Mouse (Mus musculus) left cerebral cortex, adult 11 months (tissue): ENCODE data around the gene Smc2.
"Not testable (repeated sequence)": the region's sequence is repeated elsewhere in the genome, so short reads cannot be mapped to it uniquely, and the experiment has no call there.

ENCODE experiments used
- DNase-seq: peaks from one replicate; pipeline ENCODE4 v3.0.0; 2022; ENCODE audit warnings: low spot score

The Smc2 gene

DNA sequence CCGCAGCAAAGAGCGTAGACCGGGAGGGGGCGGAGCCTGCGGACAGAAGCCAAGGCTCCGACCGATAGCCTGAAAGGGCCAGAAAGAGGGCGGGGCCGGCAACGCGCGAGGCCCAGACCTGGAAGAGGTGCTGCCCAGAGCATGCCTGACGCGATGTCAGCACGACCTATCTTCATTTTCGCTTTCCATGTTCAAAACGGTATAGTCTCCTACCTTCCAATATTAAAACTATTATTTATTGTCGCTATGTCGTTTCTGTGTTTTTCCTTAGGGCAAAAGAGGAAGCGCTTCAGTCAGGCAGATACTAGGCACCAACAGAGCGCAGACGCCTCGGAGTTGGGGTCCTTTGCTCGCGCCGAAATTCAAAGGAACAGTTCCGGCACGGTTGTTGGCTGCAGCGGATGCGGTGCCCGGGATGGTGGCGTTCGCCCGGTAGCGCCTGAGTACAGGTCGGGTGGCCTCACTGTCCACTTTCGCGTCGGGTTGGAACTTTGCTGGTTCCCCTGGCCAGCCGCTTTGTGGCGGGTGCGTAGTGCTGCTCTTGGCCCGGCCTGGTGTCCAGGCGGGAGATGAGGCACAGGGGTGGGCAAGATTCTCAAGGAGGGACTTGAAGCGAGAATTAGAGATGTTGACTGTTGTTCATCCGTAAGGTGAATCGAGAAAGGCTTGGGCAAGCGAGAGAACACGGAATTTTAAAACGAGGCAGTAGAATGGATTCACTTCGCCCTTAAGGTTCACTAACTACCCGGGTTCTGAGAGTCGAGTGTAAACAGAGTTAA is at the start of gene Smc2:
Gene Smc2 (plus strand): TSS at position 358 of the 779 bp plus-strand sequence.
- peak; percentile 83 for DNase-seq

DNA sequence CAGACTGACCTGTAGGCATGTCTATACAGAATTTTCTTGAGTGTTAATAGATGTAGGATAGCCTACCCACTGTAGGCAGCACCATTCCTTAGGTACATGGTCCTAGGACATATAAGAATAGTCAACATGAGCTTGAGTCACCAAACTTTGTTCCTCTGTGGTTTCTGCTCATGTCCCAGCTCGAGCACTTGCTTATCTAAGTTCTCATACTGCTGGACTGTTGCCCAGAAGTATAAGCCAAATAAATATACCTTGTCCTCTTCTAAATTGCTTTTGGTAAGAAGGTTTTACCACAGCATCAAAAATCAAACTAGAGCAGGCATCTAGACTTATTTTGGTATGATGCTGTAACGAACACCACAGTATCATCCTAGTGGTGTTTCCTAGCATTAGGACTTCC is 27.5 kb upstream of the Smc2 start:
- no peak for DNase-seq

DNA sequence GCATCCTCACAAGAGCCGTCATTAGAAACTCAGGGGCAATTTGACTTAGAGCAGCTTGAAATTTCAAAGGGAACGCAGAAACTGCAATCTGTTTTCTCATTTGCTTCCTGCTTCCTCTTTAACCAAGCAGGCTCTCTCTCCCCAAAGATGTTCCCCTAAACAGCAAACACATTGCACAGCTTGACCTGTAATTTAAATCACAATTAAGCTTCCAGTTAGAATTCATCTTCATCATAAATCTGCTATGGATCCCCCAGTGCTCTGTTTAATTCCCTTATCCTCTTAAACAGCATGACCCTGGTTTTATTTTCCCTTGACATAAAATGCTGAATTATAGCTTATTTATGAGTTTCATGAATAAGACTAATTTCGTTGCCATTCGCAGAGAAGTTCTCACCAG is 15.4 kb upstream of the Smc2 start:
- no peak for DNase-seq

DNA sequence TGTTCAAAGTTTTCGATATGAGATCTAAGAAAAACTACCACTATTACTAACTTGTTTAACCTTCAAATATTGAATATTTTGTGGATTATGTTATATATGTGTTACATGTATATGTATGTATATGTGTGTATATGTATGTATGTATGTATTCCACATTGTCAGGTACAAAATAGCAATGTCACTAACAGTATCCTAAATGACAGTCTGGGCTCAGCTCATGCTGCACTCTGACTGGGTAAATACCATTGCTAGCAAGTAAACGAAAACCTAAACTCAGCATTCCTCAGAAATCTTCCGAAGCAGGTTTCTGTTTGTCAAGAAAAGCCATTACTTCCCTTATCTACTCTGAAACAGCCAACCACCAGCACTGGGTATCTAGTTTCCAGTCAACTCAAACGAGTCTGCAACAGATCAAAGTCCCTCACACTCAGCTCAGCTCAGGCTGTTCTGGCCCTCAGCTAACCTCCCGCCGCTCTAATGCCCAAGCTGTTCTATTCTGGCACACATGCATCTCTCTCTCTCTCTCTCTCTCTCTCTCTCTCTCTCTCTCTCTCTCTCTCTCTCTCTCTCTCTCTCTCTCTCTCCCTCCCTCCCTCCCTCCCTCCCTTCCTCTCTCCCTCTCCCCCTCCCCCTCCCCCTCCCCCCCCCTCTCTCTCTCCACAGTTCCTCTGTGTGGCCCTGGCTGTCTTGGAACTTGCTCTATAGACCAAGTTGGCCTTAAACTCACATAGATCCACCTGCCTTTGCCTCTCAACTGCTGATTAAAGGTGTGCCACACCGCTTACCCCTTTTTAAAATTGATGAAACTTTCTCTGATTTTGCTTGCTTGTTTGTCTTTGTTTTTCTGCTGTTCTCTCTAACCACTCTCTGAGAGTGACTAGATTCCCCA is 9.5 kb upstream of the Smc2 start:
- DNase-seq, result no peak

DNA sequence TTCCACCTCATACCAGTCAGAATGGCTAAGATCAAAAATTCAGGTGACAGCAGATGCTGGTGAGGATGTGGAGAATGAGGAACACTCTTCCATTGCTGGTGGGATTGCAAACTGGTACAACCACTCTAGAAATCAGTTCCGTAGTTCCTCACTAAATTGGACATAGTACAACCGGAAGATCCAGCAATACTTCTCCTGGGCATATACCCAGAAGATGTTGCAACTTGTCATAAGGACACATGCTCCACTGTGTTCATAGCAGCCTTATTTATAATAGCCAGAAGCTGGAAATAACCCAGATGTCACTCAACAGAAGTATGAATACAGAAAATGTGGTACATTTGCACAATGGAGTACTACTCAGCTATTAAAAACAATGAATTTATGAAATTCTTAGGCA is 3.5 kb upstream of the Smc2 start:
- DNase-seq, result not testable (repeated sequence)

DNA sequence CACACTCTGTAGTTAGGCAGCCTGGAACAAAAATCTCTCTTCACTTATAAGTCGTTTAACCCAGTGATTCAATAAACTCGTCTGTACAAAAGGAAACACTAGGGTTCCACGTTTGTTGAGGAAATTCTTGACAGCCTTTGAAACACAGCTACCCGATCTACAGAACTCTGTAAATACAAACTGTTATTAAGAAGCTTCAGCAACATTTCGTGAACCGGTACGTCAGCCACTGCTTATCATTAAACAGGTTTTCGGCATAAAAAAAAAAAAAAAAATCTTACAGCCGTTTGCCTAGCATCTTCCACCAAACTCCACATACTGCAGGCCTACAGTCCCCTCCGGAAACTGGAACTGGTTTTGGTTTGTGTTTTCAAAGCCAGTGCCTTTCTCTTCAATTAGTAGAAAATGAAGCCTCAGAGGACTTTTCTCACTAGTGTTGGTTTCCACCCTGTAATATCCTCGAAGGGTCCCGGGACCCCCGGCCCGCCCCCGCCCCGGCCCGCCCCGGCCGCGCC is 615 bp upstream of the Smc2 start:
- peak; percentile 5 for DNase-seq

DNA sequence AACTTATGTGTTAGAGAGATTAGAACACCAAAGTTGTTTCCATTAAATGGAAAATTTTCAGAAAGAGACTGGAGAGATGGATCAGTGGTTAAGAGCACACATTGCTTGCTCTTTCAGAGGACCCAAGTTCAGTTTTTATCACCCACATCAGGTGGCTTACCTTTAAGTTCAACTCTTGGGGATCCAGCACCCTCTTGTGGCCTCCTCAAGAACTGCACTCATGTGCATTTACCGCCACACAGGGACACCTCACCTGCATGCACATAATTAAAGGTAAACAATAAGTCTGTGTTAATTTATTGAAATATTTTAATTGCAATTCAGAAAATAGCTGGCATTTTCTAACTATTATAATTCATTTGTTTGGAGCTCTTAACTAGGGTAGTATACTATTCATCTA is 20.7 kb downstream of the Smc2 start:
- no peak for DNase-seq

DNA sequence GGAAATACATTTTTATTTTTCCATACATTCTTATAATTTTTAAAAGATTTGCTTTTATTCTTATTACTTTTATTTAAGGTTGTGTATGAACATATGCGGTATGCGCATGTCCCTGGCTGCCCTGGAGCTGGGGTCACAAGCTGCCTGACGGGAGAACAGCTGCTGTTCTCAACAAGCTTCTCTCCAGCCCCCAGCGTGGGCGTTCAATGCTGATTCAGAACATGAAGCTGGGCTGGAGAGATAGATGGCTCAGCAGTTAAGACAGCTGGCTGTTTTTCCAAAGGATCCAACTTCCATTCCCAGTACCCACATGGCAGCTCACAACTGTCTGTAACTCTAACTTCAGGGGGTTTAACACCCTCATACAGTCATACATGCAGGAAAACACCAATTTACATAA is 22.3 kb downstream of the Smc2 start:
- peak; percentile 33 for DNase-seq

DNA sequence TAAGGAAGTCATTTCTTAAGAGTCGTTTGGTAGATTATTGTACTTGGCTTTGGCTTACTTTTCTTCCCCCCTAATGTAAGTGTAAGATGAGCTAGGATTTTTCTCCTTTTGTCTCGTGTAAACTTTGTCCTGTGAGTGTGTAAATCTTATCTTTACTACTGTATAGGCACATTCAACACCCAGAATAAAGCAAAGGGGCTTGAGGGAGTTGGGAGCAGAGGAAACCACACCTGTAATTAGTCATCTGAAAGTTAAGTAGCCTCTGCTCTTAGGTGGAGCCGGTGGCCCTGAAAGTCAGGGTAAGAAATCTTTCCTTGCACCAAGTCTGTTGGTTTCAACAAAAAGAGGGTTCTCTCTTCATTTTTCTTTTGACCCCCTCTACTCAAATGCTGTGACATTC is 34.4 kb downstream of the Smc2 start:
- no peak for DNase-seq

DNA sequence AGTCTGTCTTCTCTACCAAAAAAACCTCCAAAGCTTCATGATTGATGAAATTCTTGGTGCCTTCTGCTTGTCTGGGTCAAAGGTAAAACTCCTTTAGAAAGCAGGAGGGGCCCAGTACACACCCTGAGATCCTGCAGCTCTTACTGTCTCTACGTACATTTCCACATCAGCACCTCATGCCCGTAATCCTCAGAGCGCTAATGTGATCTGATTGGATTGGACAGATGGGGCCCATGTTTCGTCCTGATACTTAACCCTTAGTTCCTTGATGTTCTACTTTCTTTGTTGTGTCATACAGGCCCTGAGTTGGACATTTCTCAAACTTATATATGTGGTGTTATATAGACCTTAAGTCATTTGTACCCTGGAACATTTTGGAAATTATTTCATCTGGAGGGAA is 48.4 kb downstream of the Smc2 start:
- no peak for DNase-seq

DNA sequence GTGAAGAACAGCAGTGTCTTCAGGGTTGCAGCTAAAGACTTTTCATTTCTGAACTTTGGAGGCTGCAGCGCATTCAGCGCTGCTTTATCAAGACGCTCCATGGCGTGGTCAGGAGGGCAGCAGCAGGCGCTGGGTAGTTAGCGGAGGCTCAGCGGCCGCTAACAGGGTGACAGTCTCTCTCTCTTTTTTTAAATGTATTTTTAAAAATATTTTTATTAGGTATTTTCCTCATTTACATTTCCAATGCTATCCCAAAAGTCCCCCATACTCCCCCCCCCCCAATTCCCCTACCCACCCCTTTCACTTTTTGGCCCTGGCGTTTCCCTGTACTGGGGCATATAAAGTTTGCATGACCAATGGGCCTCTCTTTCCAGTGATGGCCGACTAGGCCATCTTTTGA is 58.1 kb downstream of the Smc2 start, which contains the start of gene Vma21-ps:
Gene Vma21-ps (minus strand): TSS at position 101 of the 400 bp plus-strand sequence.
- not testable (repeated sequence) for DNase-seq

DNA sequence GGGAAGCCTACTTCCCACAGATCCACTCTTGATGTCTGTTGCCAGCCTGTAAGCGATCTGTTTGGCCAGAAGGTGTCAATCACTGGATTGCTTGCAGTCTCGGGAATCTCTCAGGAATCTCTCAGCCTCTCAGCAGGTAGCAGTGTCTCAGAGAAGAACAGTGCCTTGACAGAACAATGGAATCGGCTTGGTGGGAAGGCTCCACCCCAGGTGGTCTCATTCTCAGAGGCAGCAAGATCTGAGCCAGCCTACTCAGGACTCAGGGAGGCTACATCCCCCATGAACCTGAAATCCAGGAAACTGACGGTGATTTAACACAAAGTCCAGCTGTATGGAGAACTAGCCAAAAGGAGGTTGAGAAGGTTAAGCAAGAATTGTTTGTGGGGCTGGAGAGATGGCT is 78.5 kb downstream of the Smc2 start:
- DNase-seq, result no peak

DNA sequence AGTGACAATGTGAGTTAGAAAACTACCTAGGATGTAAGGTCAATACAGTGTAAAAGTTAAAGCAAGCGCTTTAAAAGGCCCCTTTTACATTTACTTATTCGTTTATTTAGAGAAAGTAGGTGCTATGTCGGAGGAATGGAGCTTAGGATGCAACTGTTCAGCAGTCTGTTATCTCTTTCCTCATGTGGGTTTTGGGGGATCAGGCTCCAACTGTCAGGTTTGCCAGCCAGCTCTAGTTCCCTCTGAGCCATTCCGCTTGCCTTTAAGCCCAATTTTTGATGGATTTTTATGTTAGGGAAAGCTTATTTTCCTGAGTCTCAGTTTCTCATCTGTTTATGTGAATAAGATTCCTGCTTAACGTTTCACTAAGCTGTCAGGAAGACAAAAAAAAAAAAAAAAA is 80.3 kb downstream of the Smc2 start:
- no peak for DNase-seq

DNA sequence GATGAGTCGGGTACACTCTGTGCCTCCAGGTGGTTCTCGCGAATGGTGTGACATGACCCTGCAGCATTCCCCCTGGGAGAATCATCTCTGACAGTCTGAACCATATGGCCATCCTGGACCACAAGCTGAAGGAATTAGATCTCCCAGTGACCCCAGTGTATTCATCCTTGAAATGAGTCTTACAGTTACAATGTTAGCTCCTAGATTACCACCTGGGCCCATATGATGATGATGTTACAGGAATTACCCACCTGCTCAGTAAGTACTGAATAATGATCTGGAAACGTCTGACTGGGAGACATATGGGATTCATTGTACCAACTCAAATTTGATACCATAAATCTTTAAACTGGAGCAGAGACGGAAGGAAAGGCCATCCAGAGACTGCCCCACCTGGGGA is 87.4 kb downstream of the Smc2 start:
- no peak for DNase-seq

DNA sequence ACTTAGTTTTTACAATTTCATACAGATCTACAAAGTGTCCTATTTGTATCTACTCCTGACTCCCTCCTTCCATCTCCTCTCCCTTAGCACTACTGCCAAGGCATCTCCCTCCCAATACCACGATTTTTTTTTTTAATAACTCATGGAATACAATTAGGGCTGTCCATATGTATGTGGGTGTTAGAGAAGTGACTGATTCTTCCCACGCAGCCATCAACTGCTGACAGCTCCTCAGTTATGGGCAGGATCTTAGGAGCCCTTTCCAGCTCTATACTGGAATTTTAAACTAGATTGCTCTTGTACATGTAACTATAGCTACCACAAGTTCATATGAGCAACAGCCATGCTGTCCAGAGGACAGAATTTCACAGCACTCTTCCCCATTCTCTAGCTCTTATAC is 91.6 kb downstream of the Smc2 start:
- DNase-seq, result no peak
